Mouse (Mus musculus): ENCODE measurements around the gene 1700025C18Rik. TPM values are rescaled to one million over a fixed set of nuclear protein-coding genes. Genes with fewer than 3 reads are reported as not detected.
A peak's percentile ranks its signal among the peaks of the same experiment; 100 is the strongest.

Gene 1700025C18Rik
- polyA plus RNA-seq, 1 experiment from 2014 or later, result not detected

DNA sequence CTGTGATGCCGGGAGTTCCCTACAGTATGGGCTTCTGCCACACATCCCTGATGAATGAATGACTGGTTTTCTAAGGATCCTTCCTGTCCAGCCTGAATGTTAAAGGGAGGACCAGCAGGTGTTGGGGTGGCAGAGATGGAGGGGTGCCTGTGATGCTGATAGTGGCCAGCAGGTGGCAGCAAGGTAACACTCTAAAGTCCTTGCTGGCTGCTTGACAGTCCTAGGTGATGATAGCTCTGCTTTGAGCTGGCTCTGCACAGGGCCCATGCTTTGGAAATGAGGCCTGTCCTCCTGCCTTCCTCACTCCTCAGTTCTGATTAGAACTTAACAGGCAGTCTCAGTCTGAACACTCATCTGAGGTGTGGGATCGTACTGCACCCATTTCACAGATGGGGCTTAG, 15.6 kb downstream of the 1700025C18Rik start:
- Histone ChIP-seq H3K4me1 (peaks cover 68% of the 10 kb centered on the region), H3K27ac (replicated peaks) (no peak overlapping the region), H3K4me3 (no peak overlapping the region), H3K9ac (replicated peaks) (no peak overlapping the region), H3K36me3 (no peaks in the 10 kb centered on the region), H3K9me3 (no peaks in the 10 kb centered on the region), H3K4me2 (replicated peaks) (no peak overlapping the region), H3K27me3 (peaks cover 8% of the 10 kb centered on the region; the same call in 1 of the 2 replicates)
- WGBS, result 40% methylated on average over 2 of the region's 2 CpGs
- ATAC-seq (replicated peaks), result peak; percentile 33

- Histone ChIP-seq H3K36me3 (no peaks in the 10 kb centered on the region), H3K4me1 (peaks cover 75% of the 10 kb centered on the region), H3K27ac (replicated peaks) (no peak overlapping the region), H3K4me2 (replicated peaks) (no peak overlapping the region), H3K9ac (replicated peaks) (no peak overlapping the region), H3K27me3 (peaks cover 5% of the 10 kb centered on the region; the same call in 1 of the 2 replicates), H3K9me3 (no peaks in the 10 kb centered on the region), H3K4me3 (no peak overlapping the region)
- 42% methylated on average over 11 of the region's 11 CpGs for WGBS
- ATAC-seq (replicated peaks), result no peak
Observed at GRCm38 (mm10) chr2:165074081-165074884, 16.3 kb downstream of the 1700025C18Rik start.

DNA sequence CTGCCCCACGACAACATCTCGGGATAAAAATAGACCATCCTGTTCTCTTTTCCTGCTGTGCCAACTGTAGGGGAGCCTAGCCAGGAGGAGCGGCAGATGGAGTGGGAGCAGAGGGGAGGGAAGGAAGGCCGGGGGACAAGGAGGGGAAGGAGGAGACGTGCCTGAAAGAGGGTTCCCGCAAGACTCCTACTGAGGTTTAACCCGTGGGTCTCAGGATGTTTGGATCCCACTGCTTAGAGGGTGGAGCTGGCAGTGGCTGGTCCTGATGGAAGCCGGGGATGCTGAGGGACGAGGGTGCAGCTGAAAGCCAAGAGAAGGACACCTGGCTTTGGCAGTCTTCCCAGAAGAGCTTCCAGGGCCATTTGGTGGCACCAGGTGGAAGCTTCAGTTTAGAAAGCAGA, 17.2 kb downstream of the 1700025C18Rik start:
- Histone ChIP-seq H3K27me3 (no peaks in the 10 kb centered on the region; the same call in 1 of the 2 replicates), H3K9ac (replicated peaks) (0 out of 2 replicates have a peak overlapping the region, but pooled peaks have one; percentile 1), H3K36me3 (no peaks in the 10 kb centered on the region), H3K4me3 (no peak overlapping the region), H3K4me2 (replicated peaks) (0 out of 2 replicates have a peak overlapping the region, but pooled peaks have one; percentile 18), H3K9me3 (no peaks in the 10 kb centered on the region), H3K27ac (replicated peaks) (peak overlapping the region; percentile 73), H3K4me1 (peaks cover 75% of the 10 kb centered on the region)
- WGBS, result 15% methylated on average over 9 of the region's 9 CpGs
- no peak for ATAC-seq (replicated peaks)

DNA sequence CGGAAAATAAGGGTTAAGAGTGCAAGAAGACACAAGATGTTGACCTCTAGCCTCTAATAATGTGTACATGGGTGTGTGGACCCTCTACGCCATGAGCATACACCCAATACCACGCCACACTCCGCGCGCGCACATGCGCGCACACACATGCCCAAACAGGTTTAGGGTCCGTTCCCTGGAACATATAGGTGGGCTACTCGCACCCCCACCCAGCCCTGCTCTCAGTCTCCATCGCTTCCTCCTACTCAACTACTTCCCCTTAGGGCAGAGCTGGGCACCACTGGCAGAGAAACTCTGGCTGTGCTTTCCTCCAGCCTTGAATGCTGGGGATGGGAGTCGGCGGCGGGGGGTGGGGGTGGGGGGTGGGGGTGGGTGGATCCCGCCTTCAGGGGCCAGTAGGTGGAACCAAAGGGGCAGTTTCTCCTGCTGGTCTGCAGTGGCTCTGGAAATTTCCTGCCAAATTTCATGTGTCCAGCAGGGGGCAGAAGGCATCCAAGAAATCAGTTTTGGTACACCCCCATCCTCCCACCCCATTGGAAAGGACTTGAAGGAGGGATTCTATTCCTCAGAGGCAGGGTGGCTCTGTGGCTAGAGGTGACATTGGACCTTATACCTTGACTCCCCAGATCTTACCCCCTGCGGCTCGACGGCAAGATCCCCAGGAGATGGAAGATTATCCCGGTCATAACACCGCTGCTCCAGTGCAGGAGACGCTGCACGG, 20.3 kb downstream of the 1700025C18Rik start:
- Histone ChIP-seq H3K4me2 (replicated peaks) (peak overlapping the region; percentile 14; the same call in 1 of the 2 replicates), H3K27me3 (no peaks in the 10 kb centered on the region; the same call in 1 of the 2 replicates), H3K4me1 (peaks cover 47% of the 10 kb centered on the region), H3K9me3 (no peaks in the 10 kb centered on the region), H3K4me3 (no peak overlapping the region), H3K9ac (replicated peaks) (no peak overlapping the region), H3K36me3 (no peaks in the 10 kb centered on the region), H3K27ac (replicated peaks) (no peak overlapping the region)
- ATAC-seq (replicated peaks), result 0 out of 2 replicates have a peak, but pooled peaks have one; percentile 29
- WGBS, result 22% methylated on average over 23 of the region's 23 CpGs

DNA sequence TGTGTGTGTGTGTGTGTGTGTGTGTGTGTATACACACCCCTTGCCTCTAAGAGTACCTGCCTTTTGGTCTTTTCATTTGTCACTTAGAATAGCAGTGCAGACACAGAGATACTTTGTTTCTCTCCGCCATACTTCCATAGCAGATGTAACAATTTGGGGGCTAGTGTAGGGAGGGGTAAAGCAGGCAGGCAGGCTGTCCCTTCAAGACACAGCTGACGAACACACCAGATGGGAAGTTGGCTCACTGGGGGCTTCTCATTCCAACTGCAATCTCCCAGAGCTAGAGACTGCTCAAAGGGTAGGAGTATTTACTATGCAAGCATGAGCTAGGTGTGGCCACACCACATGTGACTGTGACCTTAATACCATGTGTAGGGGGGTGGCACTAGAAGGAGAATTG, 21.7 kb downstream of the 1700025C18Rik start:
- peaks cover 39% of the 10 kb centered on the region for H3K4me1 ChIP-seq
- ATAC-seq (replicated peaks), result peak; percentile 65
- WGBS, result 41% methylated on average over 2 of the region's 2 CpGs

DNA sequence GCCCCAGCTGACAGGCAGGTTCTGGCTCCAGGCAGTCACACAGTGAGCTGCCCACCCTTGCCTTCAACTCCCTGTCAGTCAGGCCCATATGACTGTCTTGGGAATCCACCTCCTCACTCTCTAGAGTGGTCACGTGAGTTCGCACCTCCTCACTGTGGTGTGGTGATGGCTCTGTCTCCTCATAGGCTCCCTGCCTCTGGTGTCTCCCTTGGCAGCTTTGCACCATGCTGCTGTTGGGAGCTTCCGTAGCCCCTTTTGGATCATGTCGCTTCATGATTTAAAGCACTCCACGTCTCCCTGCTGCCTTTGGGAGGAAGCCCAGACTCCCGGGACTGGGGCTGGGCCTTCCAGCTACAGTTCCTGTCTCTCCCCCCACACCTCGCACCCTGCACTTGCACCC, 26.1 kb downstream of the 1700025C18Rik start:
- no peak overlapping the region for H3K9ac ChIP-seq (replicated peaks)
- no peak overlapping the region for H3K27ac ChIP-seq (replicated peaks)
- no peak overlapping the region for H3K4me3 ChIP-seq
- H3K4me1 ChIP-seq, result peaks cover 16% of the 10 kb centered on the region
- H3K9me3 ChIP-seq, result no peaks in the 10 kb centered on the region
- H3K36me3 ChIP-seq, result no peaks in the 10 kb centered on the region
- H3K27me3 ChIP-seq, result no peaks in the 10 kb centered on the region
- H3K4me2 ChIP-seq (replicated peaks), result no peak overlapping the region
- 61% methylated on average over 7 of the region's 7 CpGs for WGBS
- ATAC-seq (replicated peaks), result no peak; the same call in 1 of the 2 replicates

More for the DNA sequence above, 21.7 kb downstream of the 1700025C18Rik start:
- Histone ChIP-seq H3K9me3 (no peaks in the 10 kb centered on the region), H3K4me3 (no peak overlapping the region), H3K9ac (replicated peaks) (no peak overlapping the region), H3K36me3 (no peaks in the 10 kb centered on the region), H3K4me2 (replicated peaks) (no peak overlapping the region), H3K27ac (replicated peaks) (no peak overlapping the region), H3K27me3 (no peaks in the 10 kb centered on the region)

DNA sequence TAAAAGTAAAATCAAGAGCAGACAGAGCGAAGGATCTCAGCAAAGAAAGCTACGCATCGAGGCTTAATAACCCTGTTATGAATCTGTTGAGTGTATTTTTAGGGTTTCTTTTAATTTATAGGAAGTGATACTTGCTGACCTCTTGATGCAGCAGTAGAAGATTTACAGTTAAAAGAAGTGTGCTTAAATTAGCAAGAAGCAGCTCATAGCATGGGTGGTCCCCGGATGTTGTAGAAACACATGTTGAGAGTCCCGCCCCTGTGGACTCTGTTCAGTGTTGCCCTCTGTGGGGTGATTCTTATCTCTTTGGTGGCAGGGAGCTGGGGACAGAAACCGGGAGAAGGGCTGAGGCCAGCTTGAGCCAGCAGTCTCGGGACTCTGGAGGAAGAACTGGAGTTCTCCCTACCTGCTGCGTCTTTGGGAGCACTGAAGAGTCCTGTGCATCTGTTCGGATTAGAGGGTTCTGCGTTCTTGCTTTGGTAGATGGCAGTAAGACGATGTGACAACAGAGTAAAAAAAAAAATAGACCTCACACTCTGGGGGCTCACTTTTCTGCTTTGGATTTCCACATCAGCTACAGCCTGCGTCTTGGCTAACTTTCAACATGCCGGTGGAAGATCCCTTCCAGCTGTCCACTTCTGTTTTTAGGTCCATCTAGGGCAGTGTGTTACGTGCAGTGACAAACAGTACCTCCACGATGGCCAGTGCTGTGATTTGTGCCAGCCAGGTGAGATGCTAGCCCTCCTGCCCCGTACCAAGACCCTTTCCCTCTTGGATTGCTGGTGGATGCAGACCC, 28.7 kb downstream of the 1700025C18Rik start:
- WGBS, result 85% methylated on average over 16 of the region's 16 CpGs
- Histone ChIP-seq H3K27me3 (no peaks in the 10 kb centered on the region), H3K4me2 (replicated peaks) (no peak overlapping the region), H3K9ac (replicated peaks) (no peak overlapping the region), H3K9me3 (no peaks in the 10 kb centered on the region), H3K4me3 (no peak overlapping the region), H3K27ac (replicated peaks) (no peak overlapping the region), H3K4me1 (peaks cover 5% of the 10 kb centered on the region; the same call in 1 of the 2 replicates), H3K36me3 (no peaks in the 10 kb centered on the region)
- no peak for ATAC-seq (replicated peaks)

DNA sequence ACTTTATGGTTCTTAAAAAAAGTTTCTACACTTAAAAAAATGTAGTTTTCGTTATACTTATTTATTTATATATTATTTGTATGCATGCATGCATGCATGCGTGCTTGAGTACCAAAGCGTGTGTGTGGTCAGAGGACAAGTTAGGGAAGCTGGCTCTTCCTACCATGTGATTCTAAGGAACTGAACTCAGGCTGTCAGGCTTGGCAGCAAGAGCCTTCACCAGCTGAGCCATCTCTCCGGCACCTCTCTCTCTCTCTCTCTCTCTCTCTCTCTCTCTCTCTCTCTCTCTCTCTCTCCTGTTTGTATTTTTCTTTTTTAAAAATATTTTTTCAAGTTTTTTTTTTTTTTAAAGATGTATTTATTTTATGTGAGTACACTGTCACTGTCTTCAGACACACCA, 30.6 kb downstream of the 1700025C18Rik start:
- ATAC-seq (replicated peaks), result no peak
- H3K4me2 ChIP-seq (replicated peaks), result no peak overlapping the region
- peaks cover 11% of the 10 kb centered on the region; the same call in 1 of the 2 replicates for H3K4me1 ChIP-seq
- peaks cover 4% of the 10 kb centered on the region; the same call in 1 of the 2 replicates for H3K27me3 ChIP-seq
- H3K27ac ChIP-seq (replicated peaks), result no peak overlapping the region
- H3K9ac ChIP-seq (replicated peaks), result no peak overlapping the region
- H3K4me3 ChIP-seq, result no peak overlapping the region
- H3K36me3 ChIP-seq, result no peaks in the 10 kb centered on the region
- no peaks in the 10 kb centered on the region for H3K9me3 ChIP-seq
- WGBS, result 88% methylated on average over 4 of the region's 4 CpGs

GRCm38 (mm10) chr2:165056377-165057085, 34.0 kb downstream of the 1700025C18Rik start:
- H3K4me2 ChIP-seq (replicated peaks), result no peak overlapping the region
- no peak overlapping the region for H3K9ac ChIP-seq (replicated peaks)
- no peaks in the 10 kb centered on the region for H3K36me3 ChIP-seq
- H3K9me3 ChIP-seq, result no peaks in the 10 kb centered on the region
- no peak for ATAC-seq (replicated peaks)
- 80% methylated on average over 14 of the region's 14 CpGs for WGBS
- no peak overlapping the region for H3K27ac ChIP-seq (replicated peaks)
- peaks cover 4% of the 10 kb centered on the region; the same call in 1 of the 2 replicates for H3K27me3 ChIP-seq
- H3K4me1 ChIP-seq, result peaks cover 9% of the 10 kb centered on the region
- H3K4me3 ChIP-seq, result no peak overlapping the region

- WGBS, result 9% methylated on average over 7 of the region's 7 CpGs
- no peak overlapping the region for H3K27ac ChIP-seq (replicated peaks)
- H3K9ac ChIP-seq (replicated peaks), result no peak overlapping the region
Observed at GRCm38 (mm10) chr2:165055905-165056304, 34.6 kb downstream of the 1700025C18Rik start.

More at GRCm38 (mm10) chr2:165055905-165056304, 34.6 kb downstream of the 1700025C18Rik start:
- H3K27me3 ChIP-seq, result peaks cover 4% of the 10 kb centered on the region; the same call in 1 of the 2 replicates
- peaks cover 13% of the 10 kb centered on the region for H3K4me1 ChIP-seq
- H3K36me3 ChIP-seq, result no peaks in the 10 kb centered on the region
- no peaks in the 10 kb centered on the region for H3K9me3 ChIP-seq
- no peak for ATAC-seq (replicated peaks)
- no peak overlapping the region; the same call in 1 of the 2 replicates for H3K4me2 ChIP-seq (replicated peaks)
- H3K4me3 ChIP-seq, result 0 out of 2 replicates have a peak overlapping the region, but pooled peaks have one; percentile 9

All from forebrain, embryonic 15.5 days (tissue).